Mouse (Mus musculus) ovary, adult 2 months (tissue): ENCODE data around the gene Angptl7. TPM values are rescaled to one million over a fixed set of nuclear protein-coding genes. Genes with fewer than 3 reads are reported as not detected.

Source experiments
- polyA plus RNA-seq: library from polyadenylated mRNA; depleted of rRNA; stranded (reverse); fragments of >200 nt; gene quantifications from 2 replicates; pipeline ENCODE4 v1.2.3, GENCODE M21; 2012; rRNA removed

The Angptl7 gene
- 3.7 and 3.8 TPM in 2 replicates for polyA plus RNA-seq

GRCm38 (mm10) chr4:148500410-148500867, at the start of gene Angptl7:
Gene Angptl7, minus strand, starts transcription at chr4:148500460.

GRCm38 (mm10) chr4:148448179-148448852, 51.9 kb downstream of the Angptl7 start, which contains the start of gene Mtor:
Gene Mtor, plus strand, starts transcription at chr4:148448611.

Other genes starting within 250 kb of the Angptl7 start
- gene Disp3, start 212.5 kb downstream of the Angptl7 start, polyA plus RNA-seq = 0.09 and 0.17 TPM in 2 replicates
- gene Ubiad1, start 55.7 kb downstream of the Angptl7 start, polyA plus RNA-seq = 29.7 and 34.3 TPM in 2 replicates
- 26.5 and 30.3 TPM in 2 replicates for gene Mtor, start 51.8 kb downstream of the Angptl7 start, polyA plus RNA-seq
- 27.9 and 31.4 TPM in 2 replicates for gene Exosc10, start 58.0 kb upstream of the Angptl7 start, polyA plus RNA-seq
- 161 and 175 TPM in 2 replicates for gene Srm, start 91.0 kb upstream of the Angptl7 start, polyA plus RNA-seq
- 5.7 and 7.4 TPM in 2 replicates for gene Masp2, start 102.1 kb upstream of the Angptl7 start, polyA plus RNA-seq
- gene Tardbp, start 126.6 kb upstream of the Angptl7 start, polyA plus RNA-seq = 15.8 and 39.9 TPM in 2 replicates
- 0.13 TPM in 1 of 2 replicates, not detected in the other for gene Gm572, start 142.9 kb upstream of the Angptl7 start, polyA plus RNA-seq